Mouse (Mus musculus) embryonic facial prominence, embryonic 14.5 days (tissue): ENCODE measurements around the gene Peli2. TPM values are rescaled to one million over a fixed set of nuclear protein-coding genes. Genes with fewer than 3 reads are reported as not detected.
A peak's percentile ranks its signal among the peaks of the same experiment; 100 is the strongest.

Source experiments
- ATAC-seq: fragments of 200-750 bp; cut with Nextera tagmentation; 2 replicates; pipeline ENCODE4 v1.8.0; 2017; ENCODE audit warnings: low read depth, moderate number of reproducible peaks, moderate TSS enrichment
- DNase-seq: peaks from one replicate; pipeline ENCODE4 v3.0.0-alpha.2; 2015; ENCODE audit warnings: low spot score
- H3K27ac ChIP-seq: fragments of 300-500 bp; sonication (generic); replicated peaks from 2 replicates; pipeline ENCODE4 v1.5.1; 2014; ENCODE audit warnings: low read depth, mild to moderate bottlenecking, low read length, moderate library complexity
- H3K27me3 ChIP-seq: fragments of 300-500 bp; sonication (generic); replicated peaks from 2 replicates; pipeline ENCODE4 v1.6.1; 2014; ENCODE audit warnings: low read length; ENCODE audit not compliant: control insufficient read depth, insufficient read depth
- H3K36me3 ChIP-seq: fragments of 300-500 bp; sonication (generic); 2 replicates; pipeline ENCODE4 v1.6.1; 2014; ENCODE audit warnings: low read length, mixed read lengths; ENCODE audit not compliant: control insufficient read depth, insufficient read depth
- H3K4me1 ChIP-seq: fragments of 300-500 bp; sonication (generic); 2 replicates; pipeline ENCODE4 v1.6.1; 2014; ENCODE audit warnings: antibody characterized with exemption, low read length; ENCODE audit not compliant: control insufficient read depth, insufficient read depth
- H3K4me2 ChIP-seq: fragments of 300-500 bp; sonication (generic); 2 replicates; pipeline ENCODE4 v1.6.1; 2014; ENCODE audit warnings: low read depth, mild to moderate bottlenecking, low read length, moderate library complexity, mixed read lengths
- H3K4me3 ChIP-seq: fragments of 300-500 bp; sonication (generic); 2 replicates; pipeline ENCODE4 v1.5.1; 2014; ENCODE audit warnings: low read depth, mild to moderate bottlenecking, low read length
- H3K9ac ChIP-seq: fragments of 300-500 bp; sonication (generic); 2 replicates; pipeline ENCODE4 v1.6.1; 2014; ENCODE audit warnings: low read depth, mild to moderate bottlenecking, low read length, moderate library complexity, mixed read lengths
- H3K9me3 ChIP-seq: fragments of 300-500 bp; sonication (generic); 2 replicates; pipeline ENCODE4 v1.6.1; 2016; ENCODE audit warnings: low read length; ENCODE audit not compliant: control insufficient read depth
- WGBS: fragments of 180-500 bp; shearing (Covaris S2); extraction: QIAGEN DNeasy Blood & Tissue Kit; methylation state at CpG from one replicate; pipeline ENCODE4 v1.1.7; 2014; 5-methylcytosine and 5-hydroxymethylcytosine counted together
- polyA plus RNA-seq: library from polyadenylated mRNA; unstranded; fragments of >200 nt; fragmentation: Nextera tagmentation; extraction: Ambion mirVana; gene quantifications from 2 replicates; pipeline ENCODE4 v1.2.1, GENCODE M21; 2014

Gene Peli2
- polyA plus RNA-seq, 1 experiment from 2014 or later, result 5.5 TPM

DNA sequence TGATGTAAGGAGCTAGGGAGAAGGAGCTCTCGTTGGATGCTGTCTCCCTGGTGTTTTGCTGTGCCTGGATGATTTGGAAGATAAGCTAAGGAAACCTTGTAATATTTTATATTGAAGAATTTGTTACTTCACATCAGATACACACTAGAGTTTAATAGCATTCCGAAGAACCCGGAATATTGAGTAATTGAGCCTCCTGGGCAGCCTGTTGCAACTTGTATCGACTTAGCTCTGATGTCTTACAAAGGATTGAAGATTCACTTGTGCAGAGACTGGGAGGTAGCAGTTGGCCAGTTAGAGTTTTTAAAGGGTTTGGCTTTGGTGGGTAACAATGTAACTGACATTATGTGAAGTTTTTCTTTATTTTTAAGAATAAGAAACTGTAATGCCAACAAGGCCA, 53.7 kb downstream of the Peli2 start:
- no peak overlapping the region for H3K4me3 ChIP-seq
- no peak overlapping the region for H3K27ac ChIP-seq
- ATAC-seq (no peak), DNase-seq (no peak)
- no peak overlapping the region for H3K9ac ChIP-seq
- H3K4me2 ChIP-seq, result no peak overlapping the region
- no peaks in the 10 kb centered on the region for H3K27me3 ChIP-seq
- no peaks in the 10 kb centered on the region; the same call in 1 of the 2 replicates for H3K4me1 ChIP-seq
- no peaks in the 10 kb centered on the region for H3K36me3 ChIP-seq
- 58% methylated on average over 4 of the region's 4 CpGs for WGBS
- no peaks in the 10 kb centered on the region for H3K9me3 ChIP-seq

DNA sequence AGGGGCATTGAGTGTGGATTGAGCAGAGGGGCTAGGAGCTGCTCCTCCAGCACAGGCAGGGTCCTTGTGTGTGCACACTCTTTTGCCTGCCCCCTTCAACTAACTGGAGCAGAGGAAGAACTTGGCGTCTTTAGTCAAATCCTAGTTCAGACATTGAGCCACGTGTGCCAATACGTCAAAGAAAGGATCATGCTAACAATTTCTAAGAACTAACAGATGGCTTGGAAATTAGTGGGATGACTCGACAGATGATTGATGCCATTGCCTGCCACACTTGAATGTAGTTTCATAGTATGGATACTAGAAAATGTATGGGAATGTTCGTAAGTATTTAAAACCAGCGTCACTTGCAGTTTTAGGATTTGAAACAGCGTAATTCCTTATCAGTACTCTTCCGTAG, 54.5 kb downstream of the Peli2 start:
- DNase-seq, result no peak
- Histone ChIP-seq H3K9me3 (no peaks in the 10 kb centered on the region), H3K9ac (no peak overlapping the region), H3K4me3 (no peak overlapping the region), H3K36me3 (no peaks in the 10 kb centered on the region), H3K27me3 (no peaks in the 10 kb centered on the region), H3K4me2 (no peak overlapping the region), H3K4me1 (no peaks in the 10 kb centered on the region; the same call in 1 of the 2 replicates), H3K27ac (no peak overlapping the region)
- 64% methylated on average over 8 of the region's 8 CpGs for WGBS
- ATAC-seq, result no peak

DNA sequence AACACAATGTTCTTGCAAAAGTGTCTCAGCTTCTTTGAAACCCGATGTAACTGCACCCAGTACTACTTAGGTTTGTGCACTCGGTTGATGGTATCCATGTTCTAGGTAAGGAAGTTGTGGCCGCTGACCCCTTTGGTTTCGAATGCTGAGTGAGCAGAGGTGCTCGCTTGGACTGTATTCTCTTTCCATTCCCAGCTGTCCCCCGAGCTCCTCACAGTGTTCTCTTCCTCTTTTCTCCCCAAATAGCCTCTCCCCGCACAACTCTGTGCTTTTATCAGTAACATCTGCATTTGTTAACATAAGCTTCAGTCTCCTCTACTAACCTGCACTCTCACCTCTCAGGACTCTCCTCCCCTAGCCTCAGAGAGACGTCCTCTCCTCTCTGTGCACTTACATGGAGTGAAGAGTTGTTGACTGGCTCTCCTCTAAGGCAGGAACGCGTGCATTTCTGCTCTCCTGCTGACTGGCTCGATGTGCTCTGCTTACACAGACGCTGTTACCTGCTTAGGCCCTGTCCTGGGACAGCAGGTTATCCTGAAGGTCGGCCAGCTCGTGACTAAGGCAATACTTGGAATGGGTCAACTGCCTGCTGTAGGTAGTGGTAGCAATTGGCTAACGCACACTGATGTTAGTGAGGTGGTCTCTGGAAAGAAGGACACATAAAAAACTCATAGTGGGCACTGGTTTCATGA, 57.8 kb downstream of the Peli2 start:
- no peaks in the 10 kb centered on the region for H3K4me1 ChIP-seq
- H3K36me3 ChIP-seq, result no peaks in the 10 kb centered on the region
- WGBS, result 85% methylated on average over 15 of the region's 15 CpGs
- H3K27me3 ChIP-seq, result no peaks in the 10 kb centered on the region
- H3K9ac ChIP-seq, result no peak overlapping the region
- ATAC-seq (no peak), DNase-seq (no peak)
- H3K4me3 ChIP-seq, result no peak overlapping the region
- H3K9me3 ChIP-seq, result peaks cover 20% of the 10 kb centered on the region; the same call in 1 of the 2 replicates
- H3K27ac ChIP-seq, result no peak overlapping the region
- no peak overlapping the region for H3K4me2 ChIP-seq

DNA sequence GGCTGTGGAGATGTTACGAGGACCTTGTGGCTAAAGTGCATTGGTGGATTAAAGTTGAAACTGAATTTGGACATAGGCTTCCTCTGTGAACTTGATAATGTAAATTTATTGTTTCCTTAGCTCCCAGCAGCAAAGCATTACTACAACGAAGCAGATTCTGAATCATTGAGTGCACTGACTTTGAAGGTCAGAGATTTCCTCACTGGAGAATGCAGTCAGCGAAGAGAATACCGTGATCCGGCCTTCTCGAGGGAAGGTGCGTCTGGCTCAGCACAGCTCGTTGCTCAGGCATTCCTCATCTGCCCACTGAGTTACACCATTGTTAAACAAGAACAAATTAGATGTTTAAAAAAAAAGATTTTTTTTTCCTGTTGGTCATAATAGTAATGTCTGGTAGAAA, 58.4 kb downstream of the Peli2 start:
- no peak for DNase-seq
- no peak overlapping the region for H3K4me2 ChIP-seq
- H3K9ac ChIP-seq, result no peak overlapping the region
- H3K9me3 ChIP-seq, result peaks cover 21% of the 10 kb centered on the region; the same call in 1 of the 2 replicates
- 78% methylated on average over 8 of the region's 8 CpGs for WGBS
- H3K27me3 ChIP-seq, result no peaks in the 10 kb centered on the region
- no peak overlapping the region for H3K4me3 ChIP-seq
- ATAC-seq, result no peak
- no peaks in the 10 kb centered on the region for H3K36me3 ChIP-seq
- no peak overlapping the region for H3K27ac ChIP-seq
- H3K4me1 ChIP-seq, result no peaks in the 10 kb centered on the region

DNA sequence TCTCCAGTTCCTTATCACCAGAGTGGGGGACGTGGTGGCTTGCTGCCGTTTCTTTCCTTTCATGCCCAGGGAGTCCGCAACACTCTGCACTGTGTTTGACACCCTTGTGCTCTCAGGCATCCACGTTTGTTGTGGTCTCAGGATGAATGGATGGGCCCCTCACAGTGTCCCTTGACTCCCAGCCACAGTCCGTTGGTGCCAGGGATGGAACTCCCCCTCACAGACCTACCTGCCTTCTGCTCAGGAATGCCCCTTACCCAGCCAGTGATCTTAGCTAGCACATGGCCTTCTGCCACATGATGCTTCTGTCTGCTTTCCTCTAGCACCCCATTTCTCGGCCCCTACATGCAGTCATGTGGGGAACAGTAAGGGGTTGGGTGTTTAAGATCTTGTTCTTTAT, 65.7 kb downstream of the Peli2 start:
- Histone ChIP-seq H3K9ac (no peak overlapping the region), H3K9me3 (peaks cover 16% of the 10 kb centered on the region; the same call in 1 of the 2 replicates), H3K36me3 (peaks cover 8% of the 10 kb centered on the region; the same call in 1 of the 2 replicates), H3K27ac (no peak overlapping the region), H3K4me1 (peaks cover 5% of the 10 kb centered on the region; the same call in 1 of the 2 replicates), H3K4me2 (no peak overlapping the region), H3K27me3 (no peaks in the 10 kb centered on the region), H3K4me3 (no peak overlapping the region)
- ATAC-seq (no peak), DNase-seq (no peak)
- 83% methylated on average over 6 of the region's 6 CpGs for WGBS

DNA sequence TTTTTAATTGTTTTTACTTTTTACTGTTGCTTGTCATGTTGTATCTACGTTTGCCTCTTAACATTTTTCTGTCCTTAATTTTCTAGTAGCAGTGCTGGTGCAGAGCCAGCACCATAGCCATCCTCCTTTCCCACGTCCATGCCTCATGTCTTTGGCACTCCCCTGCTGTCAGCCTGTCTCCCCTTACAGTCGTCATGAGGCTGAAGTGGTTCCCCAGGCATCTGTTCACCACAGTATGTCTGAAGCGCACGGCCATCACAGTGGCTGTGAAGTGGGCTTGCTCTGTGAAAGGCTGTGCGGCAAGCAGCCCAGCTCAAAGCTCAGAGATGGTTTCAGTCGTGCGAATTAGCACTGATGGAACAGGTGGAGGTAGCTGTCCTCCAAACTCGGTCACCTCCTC, 66.5 kb downstream of the Peli2 start:
- ATAC-seq, result no peak
- H3K4me1 ChIP-seq, result peaks cover 5% of the 10 kb centered on the region; the same call in 1 of the 2 replicates
- no peaks in the 10 kb centered on the region for H3K27me3 ChIP-seq
- no peak overlapping the region for H3K9ac ChIP-seq
- peaks cover 8% of the 10 kb centered on the region; the same call in 1 of the 2 replicates for H3K36me3 ChIP-seq
- H3K27ac ChIP-seq, result no peak overlapping the region
- H3K9me3 ChIP-seq, result peaks cover 9% of the 10 kb centered on the region; the same call in 1 of the 2 replicates
- H3K4me2 ChIP-seq, result no peak overlapping the region
- no peak overlapping the region for H3K4me3 ChIP-seq
- no peak for DNase-seq
- WGBS, result 69% methylated on average over 9 of the region's 9 CpGs

DNA sequence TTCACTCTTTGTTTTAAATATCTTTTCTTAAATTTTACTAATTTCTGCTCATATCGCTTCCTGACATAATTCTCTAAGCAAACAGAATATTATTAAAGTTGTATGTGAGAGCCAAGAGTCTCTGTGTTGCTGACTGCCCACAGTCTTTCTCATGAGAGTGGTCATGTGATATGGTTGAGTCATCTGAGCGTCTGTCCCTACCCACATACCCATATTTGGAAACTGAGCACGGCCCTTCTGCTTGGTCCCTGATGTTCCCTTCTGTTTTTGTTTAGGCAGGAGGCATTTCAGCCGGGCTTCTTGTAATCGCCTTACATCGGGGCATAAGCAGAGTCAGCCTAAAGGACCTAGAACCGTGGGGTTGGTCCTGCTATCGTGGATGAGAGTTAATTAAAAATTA, 68.7 kb downstream of the Peli2 start:
- Histone ChIP-seq H3K9ac (no peak overlapping the region), H3K9me3 (no peaks in the 10 kb centered on the region), H3K4me3 (no peak overlapping the region), H3K27me3 (no peaks in the 10 kb centered on the region; the same call in 1 of the 2 replicates), H3K4me2 (no peak overlapping the region), H3K36me3 (peaks cover 8% of the 10 kb centered on the region; the same call in 1 of the 2 replicates), H3K4me1 (peaks cover 5% of the 10 kb centered on the region; the same call in 1 of the 2 replicates), H3K27ac (no peak overlapping the region)
- 29% methylated on average over 8 of the region's 8 CpGs for WGBS
- peak; percentile 57 for DNase-seq
- ATAC-seq, result peak; percentile 47; the same call in 1 of the 2 replicates

DNA sequence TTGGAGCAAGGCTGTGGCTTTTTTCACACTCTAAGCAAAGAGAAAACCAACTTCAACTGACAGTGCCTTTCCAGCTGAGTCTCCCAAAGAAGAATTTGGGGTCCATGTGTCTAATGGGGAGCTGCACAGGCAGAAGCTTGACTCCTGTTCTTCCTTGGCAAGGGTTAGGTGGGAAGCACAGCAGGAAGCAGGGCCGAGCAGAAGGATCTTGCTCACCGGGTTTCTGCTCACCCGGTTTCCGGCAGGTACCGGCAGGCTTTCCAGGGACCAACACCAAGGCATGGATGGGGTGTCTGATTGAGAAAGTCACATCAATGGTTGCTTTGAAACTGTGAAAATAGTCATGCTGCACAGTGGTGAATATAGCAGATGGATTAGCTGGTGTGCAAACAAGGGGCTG, 70.3 kb downstream of the Peli2 start:
- H3K36me3 ChIP-seq, result no peaks in the 10 kb centered on the region
- 81% methylated on average over 5 of the region's 5 CpGs for WGBS
- no peak overlapping the region for H3K9ac ChIP-seq
- H3K4me1 ChIP-seq, result peaks cover 5% of the 10 kb centered on the region; the same call in 1 of the 2 replicates
- no peak overlapping the region for H3K4me3 ChIP-seq
- H3K27me3 ChIP-seq, result no peaks in the 10 kb centered on the region; the same call in 1 of the 2 replicates
- DNase-seq (no peak), ATAC-seq (no peak)
- no peak overlapping the region for H3K4me2 ChIP-seq
- no peak overlapping the region for H3K27ac ChIP-seq
- H3K9me3 ChIP-seq, result no peaks in the 10 kb centered on the region

DNA sequence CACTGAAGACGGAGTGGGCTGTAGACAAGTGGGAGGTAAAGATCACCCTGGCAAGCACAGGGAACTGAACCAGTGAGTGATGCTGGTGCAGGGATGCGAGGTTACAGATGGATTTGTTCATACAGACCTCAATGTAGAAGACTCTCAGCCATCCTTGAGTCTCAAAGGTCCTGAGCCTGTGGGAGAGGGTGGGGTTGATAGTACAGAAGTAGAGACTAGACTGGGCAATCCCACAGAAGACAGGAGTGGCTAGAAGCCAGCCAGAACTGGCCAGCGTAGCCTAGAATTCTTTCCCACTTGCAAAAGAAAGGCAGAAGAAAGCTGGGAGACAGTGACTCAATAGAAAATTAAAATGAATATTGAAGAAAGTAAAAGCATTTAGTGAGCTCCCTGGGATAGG, 71.3 kb downstream of the Peli2 start:
- no peaks in the 10 kb centered on the region for H3K9me3 ChIP-seq
- no peak for ATAC-seq
- no peaks in the 10 kb centered on the region for H3K36me3 ChIP-seq
- no peak overlapping the region for H3K4me3 ChIP-seq
- no peak overlapping the region for H3K4me2 ChIP-seq
- H3K27me3 ChIP-seq, result no peaks in the 10 kb centered on the region; the same call in 1 of the 2 replicates
- H3K9ac ChIP-seq, result no peak overlapping the region
- no peak overlapping the region for H3K27ac ChIP-seq
- DNase-seq, result no peak
- WGBS, result 98% methylated on average over 3 of the region's 3 CpGs
- H3K4me1 ChIP-seq, result peaks cover 7% of the 10 kb centered on the region
